Comparison of ENCODE assay signal across 14 mouse cellular contexts in the genomic region with DNA sequence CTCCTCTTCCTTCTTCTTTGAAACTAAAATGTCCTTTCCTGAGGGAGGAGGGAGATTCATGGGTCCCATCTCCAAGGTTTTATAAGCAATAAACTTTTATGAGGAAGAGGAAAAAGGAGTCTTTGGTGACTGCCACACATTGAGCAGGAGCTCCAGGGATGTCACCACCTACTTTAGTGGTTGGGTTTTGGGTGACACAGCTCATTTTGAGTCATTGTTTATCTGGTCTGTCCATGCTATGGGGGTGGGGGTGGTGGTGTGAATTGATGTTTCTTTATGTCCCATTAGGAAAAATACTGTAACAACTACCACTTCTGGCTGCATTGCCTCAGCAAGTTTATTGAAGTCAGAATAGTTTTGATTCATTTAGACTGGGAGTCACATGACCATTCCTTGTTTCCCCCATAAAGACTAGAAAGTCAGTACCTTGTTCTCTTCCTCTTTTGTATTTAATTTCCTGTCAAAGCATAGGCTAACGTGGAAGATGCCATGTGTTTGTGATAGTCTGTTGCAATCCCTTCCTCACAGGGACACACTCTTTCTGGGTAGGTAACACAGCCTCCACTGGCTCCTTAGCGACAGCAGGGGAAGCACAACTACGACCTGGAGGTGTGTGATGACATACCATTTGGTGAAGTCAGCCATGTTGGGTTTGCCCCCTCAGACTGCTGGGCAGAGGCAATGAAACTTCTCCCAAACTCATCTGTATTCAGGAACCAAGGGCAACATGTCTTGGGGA. TPM values are rescaled to one million over a fixed set of nuclear protein-coding genes. Genes with fewer than 3 reads are reported as not detected.
"Had no signal": no experiment of that assay in that cellular context is flagged by ENCODE, and none has a peak within 500 bp of the region (broad histone marks: within the 10 kb centered on the region; RNA-seq: fewer than 3 reads in every experiment).

No protein-coding gene starts in this region.

- H3K27me3 ChIP-seq: limb, embryonic 12.5 days; liver, embryonic 13.5 days; midbrain, embryonic 15.5 days; neural tube, embryonic 13.5 days had no signal

- H3K4me2 ChIP-seq: limb, embryonic 12.5 days; liver, embryonic 13.5 days; midbrain, embryonic 11.5 days; midbrain, embryonic 15.5 days; neural tube, embryonic 13.5 days had no signal

- ATAC-seq: liver, postnatal 0 days had no signal

- DNase-seq: kidney, postnatal 4 days; liver; liver, embryonic 13.5 days; liver, postnatal 0 days; right cerebral cortex, postnatal 25 days; thymus, postnatal 4 days had no signal

- H3K4me3 ChIP-seq: layer of hippocampus, adult 2 months; limb, embryonic 12.5 days; liver, embryonic 13.5 days; midbrain, embryonic 15.5 days; neural tube, embryonic 13.5 days had no signal

- H3K9me3 ChIP-seq: limb, embryonic 12.5 days; liver, embryonic 13.5 days; midbrain, embryonic 15.5 days; neural tube, embryonic 13.5 days had no signal

- H3K9ac ChIP-seq: limb, embryonic 12.5 days; liver, embryonic 13.5 days; liver, postnatal 0 days; midbrain, embryonic 15.5 days; neural tube, embryonic 13.5 days had no signal

- H3K4me1 ChIP-seq: limb, embryonic 12.5 days; liver, embryonic 13.5 days; midbrain, embryonic 15.5 days had no signal

- H3K36me3 ChIP-seq: limb, embryonic 12.5 days; liver, embryonic 13.5 days; midbrain, embryonic 15.5 days; neural tube, embryonic 13.5 days had no signal

- H3K27ac ChIP-seq: kidney, postnatal 0 days; layer of hippocampus, adult 2 months; limb, embryonic 12.5 days; liver, embryonic 13.5 days; midbrain, embryonic 15.5 days; stomach, postnatal 0 days had no signal

RNA-seq across cellular contexts. Expression of gene Zfp697, which starts 25.5 kb away (rescaled TPM):
- total RNA-seq: monocyte, adult 5-6 weeks had no signal
